Mouse (Mus musculus) hindbrain, embryonic 13.5 days (tissue): Measurements from ENCODE around the gene Nnat. TPM values are rescaled to one million over a fixed set of nuclear protein-coding genes. Genes with fewer than 3 reads are reported as not detected.
A peak's percentile ranks its signal among the peaks of the same experiment; 100 is the strongest.
"Not testable (repeated sequence)": the region's sequence is repeated elsewhere in the genome, so short reads cannot be mapped to it uniquely, and the experiment has no call there.

Source experiments
- ATAC-seq: fragments of 200-750 bp; cut with Nextera tagmentation; 2 replicates; pipeline ENCODE4 v1.8.0; 2017; ENCODE audit warnings: moderate TSS enrichment; ENCODE audit not compliant: low FRiP score
- H3K27ac ChIP-seq: fragments of 300-500 bp; sonication (generic); 2 replicates; pipeline ENCODE4 v1.5.1; 2015; ENCODE audit warnings: inconsistent platforms, mild to moderate bottlenecking, moderate library complexity
- H3K27me3 ChIP-seq: fragments of 300-500 bp; sonication (generic); 2 replicates; pipeline ENCODE4 v1.6.1; 2015; ENCODE audit warnings: mild to moderate bottlenecking, inconsistent platforms
- H3K36me3 ChIP-seq: fragments of 300-500 bp; sonication (generic); 2 replicates; pipeline ENCODE4 v1.6.1; 2015; ENCODE audit warnings: mild to moderate bottlenecking, inconsistent platforms
- H3K4me1 ChIP-seq: fragments of 300-500 bp; sonication (generic); replicated peaks from 2 replicates; pipeline ENCODE4 v1.6.1; 2015; ENCODE audit warnings: inconsistent platforms
- H3K4me2 ChIP-seq: fragments of 300-500 bp; sonication (generic); 2 replicates; pipeline ENCODE4 v1.6.1; 2015; ENCODE audit warnings: inconsistent platforms, mild to moderate bottlenecking, moderate library complexity
- H3K4me3 ChIP-seq: fragments of 300-500 bp; sonication (generic); 2 replicates; pipeline ENCODE4 v1.5.1; 2015; ENCODE audit warnings: mild to moderate bottlenecking, inconsistent platforms
- H3K9ac ChIP-seq: fragments of 300-500 bp; sonication (generic); 2 replicates; pipeline ENCODE4 v1.6.1; 2015; ENCODE audit warnings: mild to moderate bottlenecking, inconsistent platforms
- H3K9me3 ChIP-seq: fragments of 300-500 bp; sonication (generic); 2 replicates; pipeline ENCODE4 v1.6.1; 2016; ENCODE audit warnings: inconsistent platforms
- WGBS: fragments of 180-500 bp; shearing (Covaris S2); methylation state at CpG from one replicate; pipeline ENCODE4 v1.1.7; 2015; 5-methylcytosine and 5-hydroxymethylcytosine counted together
- polyA plus RNA-seq: library from polyadenylated mRNA; unstranded; fragments of >200 nt; fragmentation: Nextera tagmentation; extraction: Ambion mirVana; gene quantifications from 2 replicates; pipeline ENCODE4 v1.2.1, GENCODE M21; 2015

The Nnat gene
- polyA plus RNA-seq, 1 experiment from 2014 or later: 6,024 TPM

- 0 out of 2 replicates have a peak overlapping the region, but pooled peaks have one; percentile 6 for H3K9ac ChIP-seq
- 79% methylated on average over 9 of the region's 9 CpGs for WGBS
Observed at GRCm38 (mm10) chr2:157569796-157570485, 10.1 kb downstream of the Nnat start.

GRCm38 (mm10) chr2:157571224-157571832 is 11.4 kb downstream of the Nnat start, which contains the start of gene Blcap:
Gene Blcap, minus strand, starts transcription at chr2:157571274.
- 12% methylated on average over 6 of the region's 6 CpGs for WGBS
- Histone ChIP-seq H3K9me3 (no peaks in the 10 kb centered on the region), H3K4me3 (no peak within 1 kb of the TSS), H3K9ac (no peak within 1 kb of the TSS), H3K4me2 (no peak within 1 kb of the TSS), H3K36me3 (no peaks in the 10 kb centered on the region), H3K4me1 (peaks cover 10% of the 10 kb centered on the region), H3K27me3 (no peaks in the 10 kb centered on the region), H3K27ac (no peak within 1 kb of the TSS)
- no peak for ATAC-seq

More at GRCm38 (mm10) chr2:157569796-157570485, 10.1 kb downstream of the Nnat start:
- H3K4me1 ChIP-seq: peaks cover 16% of the 10 kb centered on the region
- ATAC-seq: no peak
- H3K27ac ChIP-seq: no peak overlapping the region
- H3K27me3 ChIP-seq: no peaks in the 10 kb centered on the region
- no peak overlapping the region for H3K4me2 ChIP-seq
- H3K4me3 ChIP-seq: no peak overlapping the region
- no peaks in the 10 kb centered on the region for H3K36me3 ChIP-seq
- no peaks in the 10 kb centered on the region for H3K9me3 ChIP-seq

- no peak for ATAC-seq
- no peaks in the 10 kb centered on the region for H3K27me3 ChIP-seq
- H3K4me3 ChIP-seq: no peak overlapping the region
- no peaks in the 10 kb centered on the region for H3K36me3 ChIP-seq
- 73% methylated on average over 2 of the region's 2 CpGs for WGBS
- no peak overlapping the region for H3K9ac ChIP-seq
- H3K27ac ChIP-seq: no peak overlapping the region
- no peak overlapping the region for H3K4me2 ChIP-seq
- no peaks in the 10 kb centered on the region for H3K9me3 ChIP-seq
- no peaks in the 10 kb centered on the region for H3K4me1 ChIP-seq
Observed at GRCm38 (mm10) chr2:157572786-157573185, 12.9 kb downstream of the Nnat start.

- H3K4me1 ChIP-seq, H3K9ac ChIP-seq, H3K27ac ChIP-seq, ATAC-seq, H3K27me3 ChIP-seq, H3K36me3 ChIP-seq, H3K9me3 ChIP-seq, H3K4me2 ChIP-seq, H3K4me3 ChIP-seq: not testable (repeated sequence)
- 24% methylated on average over 7 of the region's 7 CpGs for WGBS
Observed at GRCm38 (mm10) chr2:157585351-157585750, 25.5 kb downstream of the Nnat start.

GRCm38 (mm10) chr2:157596876-157597566 is 37.1 kb downstream of the Nnat start:
- H3K27ac ChIP-seq: no peak overlapping the region
- H3K4me3 ChIP-seq: no peak overlapping the region
- H3K9ac ChIP-seq: 0 out of 2 replicates have a peak overlapping the region, but pooled peaks have one; percentile 2
- ATAC-seq: no peak
- no peaks in the 10 kb centered on the region for H3K27me3 ChIP-seq
- H3K4me2 ChIP-seq: 0 out of 2 replicates have a peak overlapping the region, but pooled peaks have one; percentile 13
- H3K4me1 ChIP-seq: no peaks in the 10 kb centered on the region
- H3K9me3 ChIP-seq: no peaks in the 10 kb centered on the region
- 61% methylated on average over 22 of the region's 22 CpGs for WGBS
- H3K36me3 ChIP-seq: no peaks in the 10 kb centered on the region

- no peak overlapping the region for H3K4me3 ChIP-seq
- peaks cover 9% of the 10 kb centered on the region for H3K27me3 ChIP-seq
- peaks cover 6% of the 10 kb centered on the region for H3K4me1 ChIP-seq
- 84% methylated on average over 6 of the region's 6 CpGs for WGBS
- H3K9me3 ChIP-seq: no peaks in the 10 kb centered on the region
- no peaks in the 10 kb centered on the region for H3K36me3 ChIP-seq
- ATAC-seq: no peak
- H3K4me2 ChIP-seq: no peak overlapping the region
- H3K9ac ChIP-seq: no peak overlapping the region
- H3K27ac ChIP-seq: no peak overlapping the region
Observed at GRCm38 (mm10) chr2:157601435-157601839, 41.6 kb downstream of the Nnat start.

GRCm38 (mm10) chr2:157605025-157605675 is 45.3 kb downstream of the Nnat start:
- no peaks in the 10 kb centered on the region for H3K36me3 ChIP-seq
- no peak overlapping the region for H3K4me3 ChIP-seq
- ATAC-seq: no peak
- WGBS: 9% methylated on average over 18 of the region's 18 CpGs
- no peak overlapping the region for H3K27ac ChIP-seq
- peaks cover 9% of the 10 kb centered on the region for H3K27me3 ChIP-seq
- H3K4me1 ChIP-seq: peaks cover 23% of the 10 kb centered on the region
- H3K4me2 ChIP-seq: no peak overlapping the region
- no peaks in the 10 kb centered on the region for H3K9me3 ChIP-seq
- peak overlapping the region; percentile 46; the same call in 1 of the 2 replicates for H3K9ac ChIP-seq

- WGBS: 41% methylated on average over 9 of the region's 9 CpGs
Observed at GRCm38 (mm10) chr2:157607542-157608236, 47.8 kb downstream of the Nnat start.

GRCm38 (mm10) chr2:157611735-157612134 is 51.9 kb downstream of the Nnat start:
- ATAC-seq: no peak
- H3K27ac ChIP-seq: 0 out of 2 replicates have a peak overlapping the region, but pooled peaks have one; percentile 5
- no peak overlapping the region for H3K4me2 ChIP-seq
- no peak overlapping the region for H3K4me3 ChIP-seq
- H3K4me1 ChIP-seq: peaks cover 33% of the 10 kb centered on the region
- WGBS: 62% methylated on average over 3 of the region's 3 CpGs
- H3K27me3 ChIP-seq: peaks cover 4% of the 10 kb centered on the region; the same call in 1 of the 2 replicates
- H3K9ac ChIP-seq: no peak overlapping the region
- no peaks in the 10 kb centered on the region for H3K9me3 ChIP-seq
- no peaks in the 10 kb centered on the region for H3K36me3 ChIP-seq

More at GRCm38 (mm10) chr2:157607542-157608236, 47.8 kb downstream of the Nnat start:
- Histone ChIP-seq H3K27me3 (peaks cover 9% of the 10 kb centered on the region), H3K4me2 (no peak overlapping the region), H3K9me3 (no peaks in the 10 kb centered on the region), H3K36me3 (no peaks in the 10 kb centered on the region), H3K27ac (peak overlapping the region; percentile 70), H3K9ac (0 out of 2 replicates have a peak overlapping the region, but pooled peaks have one; percentile 19), H3K4me3 (no peak overlapping the region), H3K4me1 (peaks cover 26% of the 10 kb centered on the region)
- 0 out of 2 replicates have a peak, but pooled peaks have one; percentile 53 for ATAC-seq
